Mouse (Mus musculus): Measurements from ENCODE around the gene Hist1h4h. TPM values are rescaled to one million over a fixed set of nuclear protein-coding genes. Genes with fewer than 3 reads are reported as not detected.
"Not testable (repeated sequence)": the region's sequence is repeated elsewhere in the genome, so short reads cannot be mapped to it uniquely, and the experiment has no call there.

The Hist1h4h gene
- polyA plus RNA-seq, 1 experiment from 2014 or later: 4.9 TPM

DNA sequence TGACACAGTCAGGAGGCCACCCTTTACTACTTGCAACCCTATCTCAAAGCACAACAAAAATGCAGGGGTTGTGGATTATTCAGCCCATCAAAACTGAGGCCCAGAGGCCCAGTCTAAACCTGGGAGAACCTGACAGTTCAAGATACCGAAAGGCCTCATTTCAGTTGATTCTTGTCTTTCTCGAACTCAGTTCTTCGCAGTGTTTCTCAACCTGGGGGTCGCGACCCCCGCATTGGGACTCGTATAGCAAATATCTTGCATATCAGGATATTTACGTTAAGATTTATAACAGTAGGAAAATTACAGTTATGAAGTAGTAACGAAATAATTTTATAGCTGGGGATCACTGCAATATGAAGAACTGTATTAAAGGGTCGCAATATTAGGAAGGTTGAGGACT, 4.9 kb upstream of the Hist1h4h start:
- H3K27ac ChIP-seq (ENCODE audit: low read depth, low read length): no peak overlapping the region
- H3K4me2 ChIP-seq (ENCODE audit: low read depth, low read length, severe bottlenecking): peak overlapping the region; percentile 45
- ATAC-seq (replicated peaks; ENCODE audit: low FRiP score) (no peak), DNase-seq (ENCODE audit: low spot score) (peak; percentile 72)
- 2% methylated on average over 10 of the region's 10 CpGs for WGBS
- H3K9ac ChIP-seq (ENCODE audit: low read length): peak overlapping the region; percentile 37
- no peaks in the 10 kb centered on the region for H3K27me3 ChIP-seq (ENCODE audit: control insufficient read depth, insufficient read depth, low read length)
- H3K4me3 ChIP-seq (ENCODE audit: low read depth, low read length): peak overlapping the region; percentile 31
- no peaks in the 10 kb centered on the region for H3K9me3 ChIP-seq (ENCODE audit: control insufficient read depth, low read length)
- H3K4me1 ChIP-seq (replicated peaks; ENCODE audit: control insufficient read depth, insufficient read depth, low read length): 0 out of 2 replicates have a peak, but pooled peaks cover 2% of the 10 kb centered on the region
- H3K36me3 ChIP-seq (ENCODE audit: control insufficient read depth, insufficient read depth, low read length): no peaks in the 10 kb centered on the region

DNA sequence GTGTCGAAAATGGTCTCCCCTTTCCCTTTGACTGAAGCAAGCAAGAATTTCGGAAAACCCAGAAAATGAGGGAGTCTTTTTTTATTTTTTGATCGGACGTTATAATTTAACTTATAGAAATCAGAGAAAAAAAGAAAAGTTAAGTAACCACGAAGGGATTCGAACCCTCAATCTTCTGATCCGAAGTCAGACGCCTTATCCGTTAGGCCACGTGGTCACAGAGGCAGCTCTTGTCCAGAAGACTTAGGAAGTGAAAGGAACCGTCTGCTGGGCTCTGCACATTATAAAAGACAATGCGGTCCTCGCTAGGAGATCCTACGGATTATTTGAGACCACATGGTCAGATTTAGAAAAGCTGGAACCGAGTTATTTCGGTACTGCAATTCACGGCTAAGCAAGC, 4.5 kb upstream of the Hist1h4h start:
- peak overlapping the region; percentile 45 for H3K4me2 ChIP-seq (ENCODE audit: low read depth, low read length, severe bottlenecking)
- WGBS: under 1% methylated on average over 17 of the region's 17 CpGs

DNA sequence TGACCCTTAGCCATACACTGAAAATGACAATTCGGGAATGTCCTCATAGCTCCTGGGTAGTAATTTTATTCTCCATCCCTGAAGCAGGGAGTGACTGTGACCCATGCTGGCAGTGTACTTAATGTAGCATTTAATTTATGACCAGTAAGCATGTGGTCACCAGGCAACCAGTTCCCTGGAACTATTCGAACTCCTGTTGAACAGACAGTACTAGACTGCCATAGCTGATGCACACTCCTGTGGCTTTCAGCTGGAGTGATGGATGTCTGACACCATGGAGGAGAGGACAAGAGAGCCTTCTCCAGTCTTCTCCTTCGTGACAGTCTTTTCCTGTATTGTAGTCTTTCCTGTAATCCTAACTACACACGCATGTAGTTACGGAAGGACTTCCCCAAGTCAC, 1.8 kb upstream of the Hist1h4h start:
- no peak for DNase-seq (ENCODE audit: low spot score)
- H3K27me3 ChIP-seq (ENCODE audit: control insufficient read depth, insufficient read depth, low read length): no peaks in the 10 kb centered on the region
- no peak overlapping the region for H3K27ac ChIP-seq (ENCODE audit: low read depth, low read length)
- 0 out of 2 replicates have a peak overlapping the region, but pooled peaks have one; percentile 18 for H3K4me2 ChIP-seq (ENCODE audit: low read depth, low read length, severe bottlenecking)
- H3K36me3 ChIP-seq (ENCODE audit: control insufficient read depth, insufficient read depth, low read length): no peaks in the 10 kb centered on the region
- no peaks in the 10 kb centered on the region for H3K9me3 ChIP-seq (ENCODE audit: control insufficient read depth, low read length)
- peak overlapping the region; percentile 8; the same call in 1 of the 2 replicates for H3K9ac ChIP-seq (ENCODE audit: low read length)
- ATAC-seq (replicated peaks; ENCODE audit: low FRiP score): no peak
- WGBS: 88% methylated on average over 5 of the region's 5 CpGs
- no peak overlapping the region for H3K4me3 ChIP-seq (ENCODE audit: low read depth, low read length)
- peaks cover 5% of the 10 kb centered on the region; the same call in 1 of the 2 replicates for H3K4me1 ChIP-seq (replicated peaks; ENCODE audit: control insufficient read depth, insufficient read depth, low read length)

More for the DNA sequence above, 4.5 kb upstream of the Hist1h4h start:
- Histone ChIP-seq H3K9me3 (ENCODE audit: control insufficient read depth, low read length) (no peaks in the 10 kb centered on the region), H3K27me3 (ENCODE audit: control insufficient read depth, insufficient read depth, low read length) (no peaks in the 10 kb centered on the region), H3K4me3 (ENCODE audit: low read depth, low read length) (peak overlapping the region; percentile 31), H3K36me3 (ENCODE audit: control insufficient read depth, insufficient read depth, low read length) (no peaks in the 10 kb centered on the region), H3K9ac (ENCODE audit: low read length) (peak overlapping the region; percentile 31; the same call in 1 of the 2 replicates), H3K27ac (ENCODE audit: low read depth, low read length) (0 out of 2 replicates have a peak overlapping the region, but pooled peaks have one; percentile 25), H3K4me1 (replicated peaks; ENCODE audit: control insufficient read depth, insufficient read depth, low read length) (0 out of 2 replicates have a peak, but pooled peaks cover 2% of the 10 kb centered on the region)
- DNase-seq (ENCODE audit: low spot score): peak; percentile 94
- peak; percentile 47 for ATAC-seq (replicated peaks; ENCODE audit: low FRiP score)

DNA sequence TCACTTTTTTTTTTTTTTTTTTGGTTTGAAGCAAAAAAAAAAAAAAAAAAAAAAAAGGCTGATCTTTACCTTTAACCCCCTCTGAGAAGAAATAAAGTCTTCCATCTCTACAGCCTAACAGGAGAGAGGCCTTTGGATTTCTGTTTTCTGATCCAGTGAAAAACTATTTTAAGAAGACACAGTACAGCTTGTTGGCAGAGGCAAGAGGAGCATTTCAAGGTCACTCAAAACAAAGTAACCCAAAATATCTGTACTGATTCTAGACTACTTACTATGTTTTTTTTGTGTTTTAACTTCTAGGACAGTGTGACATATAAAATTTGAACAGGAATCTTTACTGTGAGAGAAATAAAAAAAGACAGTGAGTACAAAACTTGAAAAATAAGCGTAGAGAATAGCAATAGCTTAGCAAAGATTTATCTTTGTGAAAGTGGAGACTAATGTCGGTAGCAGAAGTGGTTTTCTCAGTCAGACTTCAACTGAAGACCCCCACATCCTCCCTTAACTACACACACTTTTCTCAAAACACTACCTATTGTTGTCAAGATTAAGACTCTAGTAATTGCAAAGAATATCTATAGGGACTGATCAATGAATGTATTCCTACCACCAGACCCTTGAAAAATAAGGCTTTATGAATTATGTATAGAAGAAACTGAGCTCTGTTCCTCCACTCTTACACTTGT, 1.2 kb upstream of the Hist1h4h start:
- Histone ChIP-seq H3K9ac (ENCODE audit: low read length) (peak overlapping the region; percentile 96), H3K36me3 (ENCODE audit: control insufficient read depth, insufficient read depth, low read length) (no peaks in the 10 kb centered on the region), H3K4me3 (ENCODE audit: low read depth, low read length) (peak overlapping the region; percentile 57), H3K27me3 (ENCODE audit: control insufficient read depth, insufficient read depth, low read length) (no peaks in the 10 kb centered on the region), H3K9me3 (ENCODE audit: control insufficient read depth, low read length) (no peaks in the 10 kb centered on the region), H3K4me1 (replicated peaks; ENCODE audit: control insufficient read depth, insufficient read depth, low read length) (peaks cover 5% of the 10 kb centered on the region; the same call in 1 of the 2 replicates), H3K4me2 (ENCODE audit: low read depth, low read length, severe bottlenecking) (peak overlapping the region; percentile 52), H3K27ac (ENCODE audit: low read depth, low read length) (peak overlapping the region; percentile 99)
- ATAC-seq (replicated peaks; ENCODE audit: low FRiP score) (no peak), DNase-seq (ENCODE audit: low spot score) (no peak)
- 36% methylated on average over 2 of the region's 2 CpGs for WGBS

DNA sequence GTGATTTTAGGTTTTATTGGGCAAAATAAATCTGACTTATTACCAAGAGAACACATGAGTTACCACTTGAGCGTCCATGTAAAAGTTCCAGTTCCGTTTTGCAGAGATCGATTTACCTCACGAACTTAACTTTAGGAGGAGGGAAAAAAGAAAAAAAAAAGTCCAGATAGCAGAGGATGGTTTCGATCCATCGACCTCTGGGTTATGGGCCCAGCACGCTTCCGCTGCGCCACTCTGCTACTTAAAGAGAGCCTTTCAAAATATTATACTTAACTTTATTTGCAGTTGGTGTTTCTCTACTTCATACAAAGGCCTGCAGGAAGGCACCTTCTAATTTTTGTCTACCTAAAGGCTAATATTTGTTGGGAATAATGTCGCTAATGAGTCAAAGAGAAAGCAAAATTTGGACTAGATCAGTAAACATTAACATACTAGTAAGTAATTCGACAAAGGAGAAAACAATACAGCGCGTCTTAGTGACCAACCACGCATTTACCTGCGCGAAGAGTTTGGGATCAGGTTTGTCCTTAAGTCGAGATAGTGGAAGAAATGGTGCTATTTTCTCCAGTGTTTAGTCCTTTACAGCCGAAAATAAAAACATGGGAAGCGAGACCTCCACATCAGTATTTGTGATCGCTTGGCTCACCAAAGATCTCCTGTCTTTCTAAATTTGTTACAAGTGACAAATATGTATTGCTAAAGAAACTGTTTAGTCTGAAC, 509 bp upstream of the Hist1h4h start:
- Histone ChIP-seq H3K27me3 (ENCODE audit: control insufficient read depth, insufficient read depth, low read length) (no peaks in the 10 kb centered on the region), H3K4me2 (ENCODE audit: low read depth, low read length, severe bottlenecking) (peak overlapping the region; percentile 52), H3K4me1 (replicated peaks; ENCODE audit: control insufficient read depth, insufficient read depth, low read length) (peaks cover 3% of the 10 kb centered on the region; the same call in 1 of the 2 replicates), H3K9me3 (ENCODE audit: control insufficient read depth, low read length) (no peaks in the 10 kb centered on the region), H3K36me3 (ENCODE audit: control insufficient read depth, insufficient read depth, low read length) (no peaks in the 10 kb centered on the region), H3K4me3 (ENCODE audit: low read depth, low read length) (peak overlapping the region; percentile 57), H3K27ac (ENCODE audit: low read depth, low read length) (peak overlapping the region; percentile 99), H3K9ac (ENCODE audit: low read length) (peak overlapping the region; percentile 96)
- WGBS: under 1% methylated on average over 20 of the region's 20 CpGs
- ATAC-seq (replicated peaks; ENCODE audit: low FRiP score) (no peak), DNase-seq (ENCODE audit: low spot score) (peak; percentile 74)

DNA sequence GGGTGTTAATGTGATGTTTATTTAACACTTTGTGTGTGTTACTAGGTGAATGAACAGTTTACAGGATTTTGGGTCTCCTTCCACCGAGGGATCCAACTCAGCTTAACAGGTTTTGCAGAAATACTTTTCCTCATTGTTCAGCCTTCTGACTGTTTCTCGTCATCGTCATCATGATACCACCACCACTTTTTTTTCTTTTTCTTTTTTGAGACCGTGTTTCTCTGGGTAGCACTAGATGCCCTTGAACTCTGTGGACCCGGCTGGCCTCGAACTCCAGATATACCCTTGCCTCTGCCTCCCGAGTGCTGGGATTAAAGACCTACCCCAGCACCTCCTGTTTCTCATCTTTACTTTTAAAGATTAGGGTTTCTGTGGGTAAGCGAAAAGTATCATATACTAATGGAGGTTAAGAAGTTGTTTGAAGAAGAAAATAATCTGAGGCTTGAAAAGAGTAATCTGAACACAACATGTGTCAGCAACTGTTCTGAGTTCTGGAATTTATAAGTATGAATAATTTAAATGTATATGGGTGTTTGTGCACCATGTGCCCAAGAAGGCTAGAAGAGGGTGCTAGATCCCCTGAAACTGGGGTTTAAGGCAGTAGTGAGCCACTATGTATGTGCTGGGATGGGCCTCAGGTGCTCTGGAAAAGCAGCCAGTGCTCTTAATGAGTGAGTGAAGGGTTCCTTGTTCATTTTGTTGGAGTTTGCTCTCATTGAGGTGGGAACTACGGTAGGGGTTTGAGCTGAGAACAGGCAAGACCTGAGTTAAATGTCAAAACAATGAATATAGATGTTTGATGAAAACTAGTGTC, 1.6 kb downstream of the Hist1h4h start:
- no peak for ATAC-seq (replicated peaks; ENCODE audit: low FRiP score)
- Histone ChIP-seq H3K4me1 (replicated peaks; ENCODE audit: control insufficient read depth, insufficient read depth, low read length) (peaks cover 3% of the 10 kb centered on the region), H3K4me2 (ENCODE audit: low read depth, low read length, severe bottlenecking) (peak overlapping the region; percentile 52), H3K9ac (ENCODE audit: low read length) (peak overlapping the region; percentile 96), H3K27ac (ENCODE audit: low read depth, low read length) (peak overlapping the region; percentile 99), H3K4me3 (ENCODE audit: low read depth, low read length) (peak overlapping the region; percentile 57), H3K27me3 (ENCODE audit: control insufficient read depth, insufficient read depth, low read length) (no peaks in the 10 kb centered on the region), H3K36me3 (ENCODE audit: control insufficient read depth, insufficient read depth, low read length) (no peaks in the 10 kb centered on the region), H3K9me3 (ENCODE audit: control insufficient read depth, low read length) (no peaks in the 10 kb centered on the region)
- WGBS: 19% methylated on average over 9 of the region's 9 CpGs
- DNase-seq (ENCODE audit: low spot score): no peak

DNA sequence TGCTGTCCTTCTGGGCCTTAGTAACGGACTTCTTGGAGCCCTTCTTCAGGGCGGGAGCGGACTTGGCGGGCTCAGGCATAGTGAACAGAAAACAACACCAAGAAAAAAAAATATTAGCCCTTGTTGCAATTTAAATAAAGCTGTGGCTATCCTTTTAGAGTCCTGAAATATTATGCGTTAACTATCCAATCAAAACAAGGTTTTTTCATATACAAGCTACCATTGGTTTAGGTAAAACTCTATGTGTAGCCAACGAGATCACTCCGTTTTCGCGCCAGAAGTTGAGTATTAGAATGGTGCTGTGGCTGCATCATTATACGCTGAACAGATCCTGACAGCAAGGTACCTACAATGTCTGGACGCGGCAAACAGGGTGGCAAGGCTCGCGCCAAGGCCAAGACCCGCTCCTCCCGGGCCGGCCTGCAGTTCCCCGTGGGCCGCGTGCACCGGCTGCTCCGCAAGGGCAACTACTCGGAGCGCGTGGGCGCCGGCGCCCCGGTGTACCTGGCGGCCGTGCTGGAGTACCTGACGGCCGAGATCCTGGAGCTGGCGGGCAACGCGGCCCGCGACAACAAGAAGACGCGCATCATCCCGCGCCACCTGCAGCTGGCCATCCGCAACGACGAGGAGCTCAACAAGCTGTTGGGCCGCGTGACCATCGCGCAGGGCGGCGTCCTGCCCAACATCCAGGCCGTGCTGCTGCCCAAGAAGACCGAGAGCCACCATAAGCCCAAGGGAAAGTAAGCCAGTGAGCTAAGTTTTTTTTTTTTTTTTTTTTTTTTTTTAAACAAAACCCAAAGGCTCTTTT, 2.9 kb downstream of the Hist1h4h start, which contains the start of gene Hist1h2af:
Gene Hist1h2af (plus strand): TSS at position 347 of the 808 bp plus-strand sequence.
- H3K9ac ChIP-seq (ENCODE audit: low read length): peak within 1 kb of the TSS; percentile 96
- not testable (repeated sequence) for H3K36me3 ChIP-seq (ENCODE audit: control insufficient read depth, insufficient read depth, low read length); H3K27me3 ChIP-seq (ENCODE audit: control insufficient read depth, insufficient read depth, low read length); H3K9me3 ChIP-seq (ENCODE audit: control insufficient read depth, low read length); H3K4me1 ChIP-seq (replicated peaks; ENCODE audit: control insufficient read depth, insufficient read depth, low read length)
- WGBS: under 1% methylated on average over 22 of the region's 53 CpGs
- H3K4me3 ChIP-seq (ENCODE audit: low read depth, low read length): peak within 1 kb of the TSS; percentile 57
- H3K4me2 ChIP-seq (ENCODE audit: low read depth, low read length, severe bottlenecking): peak within 1 kb of the TSS; percentile 76
- peak; percentile 86 for DNase-seq (ENCODE audit: low spot score)
- ATAC-seq (replicated peaks; ENCODE audit: low FRiP score): peak; percentile 62
- peak within 1 kb of the TSS; percentile 99 for H3K27ac ChIP-seq (ENCODE audit: low read depth, low read length)
